Mouse (Mus musculus) intestine, embryonic 15.5 days (tissue): ENCODE data around the gene Zbed5. TPM values are rescaled to one million over a fixed set of nuclear protein-coding genes. Genes with fewer than 3 reads are reported as not detected.

Experiments used
- ATAC-seq: fragments of 200-750 bp; cut with Nextera tagmentation; 2 replicates; pipeline ENCODE4 v1.8.0; 2017; ENCODE audit warnings: moderate TSS enrichment, moderate library complexity
- H3K27ac ChIP-seq: fragments of 300-500 bp; sonication (generic); 2 replicates; pipeline ENCODE4 v1.5.1; 2015; ENCODE audit warnings: mild to moderate bottlenecking, inconsistent platforms
- H3K27me3 ChIP-seq: fragments of 300-500 bp; sonication (generic); replicated peaks from 2 replicates; pipeline ENCODE4 v1.6.1; 2015; ENCODE audit warnings: inconsistent platforms
- H3K36me3 ChIP-seq: fragments of 300-500 bp; sonication (generic); 2 replicates; pipeline ENCODE4 v1.6.1; 2015; ENCODE audit warnings: inconsistent platforms
- H3K4me1 ChIP-seq: fragments of 300-500 bp; sonication (generic); replicated peaks from 2 replicates; pipeline ENCODE4 v1.6.1; 2015; ENCODE audit warnings: inconsistent platforms
- H3K4me2 ChIP-seq: fragments of 300-500 bp; sonication (generic); replicated peaks from 2 replicates; pipeline ENCODE4 v1.6.1; 2015; ENCODE audit warnings: mild to moderate bottlenecking, inconsistent platforms
- H3K4me3 ChIP-seq: fragments of 300-500 bp; sonication (generic); replicated peaks from 2 replicates; pipeline ENCODE4 v1.5.1; 2015; ENCODE audit warnings: inconsistent platforms
- H3K9ac ChIP-seq: fragments of 300-500 bp; sonication (generic); 2 replicates; pipeline ENCODE4 v1.6.1; 2015; ENCODE audit warnings: inconsistent platforms
- H3K9me3 ChIP-seq: fragments of 300-500 bp; sonication (generic); 2 replicates; pipeline ENCODE4 v1.6.1; 2016; ENCODE audit warnings: inconsistent platforms
- WGBS: fragments of 180-500 bp; shearing (Covaris S2); methylation state at CpG from one replicate; pipeline ENCODE4 v1.1.7; 2015; 5-methylcytosine and 5-hydroxymethylcytosine counted together
- polyA plus RNA-seq: library from polyadenylated mRNA; unstranded; fragments of >200 nt; fragmentation: Nextera tagmentation; extraction: Ambion mirVana; gene quantifications from 2 replicates; pipeline ENCODE4 v1.2.1, GENCODE M21; 2015

Zbed5 gene
- polyA plus RNA-seq: 2.4 and 3.2 TPM in 2 replicates

GRCm38 (mm10) chr5:129895198-129896088 is at the start of gene Zbed5:
TSS of gene Zbed5 (plus strand) at chr5:129895723.
- no peak within 1 kb of the TSS for H3K27ac ChIP-seq
- H3K9ac ChIP-seq: peak within 1 kb of the TSS; percentile 54
- no peaks in the 10 kb centered on the region for H3K9me3 ChIP-seq
- WGBS: 2% methylated on average over 44 of the region's 44 CpGs
- H3K4me3 ChIP-seq: peak within 1 kb of the TSS; percentile 63
- ATAC-seq: peak; percentile 100
- no peaks in the 10 kb centered on the region for H3K27me3 ChIP-seq
- 0 out of 2 replicates have a peak, but pooled peaks cover 6% of the 10 kb centered on the region for H3K4me1 ChIP-seq
- peak within 1 kb of the TSS; percentile 89 for H3K4me2 ChIP-seq
- no peaks in the 10 kb centered on the region for H3K36me3 ChIP-seq

DNA sequence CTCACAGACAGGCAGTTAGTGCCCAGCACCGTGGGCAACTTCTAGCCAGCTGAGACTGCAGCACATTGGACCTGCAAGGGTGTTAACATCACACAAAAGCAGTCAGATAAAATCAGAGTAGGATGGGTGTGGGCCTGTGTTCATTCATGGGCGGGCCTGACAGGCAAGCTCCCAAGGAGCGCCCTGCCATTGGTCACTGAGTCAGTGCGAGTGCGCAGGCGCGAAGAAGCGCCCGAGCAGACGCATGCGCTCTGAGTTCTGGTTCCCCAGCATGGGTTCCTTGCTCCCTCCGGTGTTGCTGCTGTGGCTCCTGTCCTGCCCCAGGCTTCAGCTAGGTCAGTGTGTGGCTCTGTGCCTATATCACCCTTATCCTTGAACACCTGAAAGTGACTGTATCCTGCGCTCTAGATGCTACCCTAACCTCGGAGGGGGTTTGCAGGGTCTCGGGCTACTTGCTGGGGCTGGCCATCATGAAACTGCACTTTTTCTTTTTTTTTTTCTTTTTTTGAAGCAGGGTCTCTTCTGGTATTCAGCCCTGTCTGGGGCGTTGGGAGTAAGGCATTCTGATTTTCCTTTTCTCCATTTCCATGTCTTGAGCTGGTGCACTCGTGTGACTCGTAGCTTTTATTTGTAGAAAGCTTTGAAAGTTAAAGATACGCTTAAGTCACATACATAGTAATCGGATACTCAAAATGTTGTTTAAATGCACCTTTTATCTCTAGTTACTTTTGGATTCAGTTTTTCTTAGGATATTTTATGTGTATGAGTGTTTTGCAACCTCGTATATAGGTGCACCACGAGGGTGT is 48.6 kb upstream of the Zbed5 start, which contains the start of gene Sumf2:
Gene Sumf2 (plus strand): TSS at position 235 of the 806 bp plus-strand sequence.
- peaks cover 8% of the 10 kb centered on the region; the same call in 1 of the 2 replicates for H3K4me1 ChIP-seq
- H3K4me2 ChIP-seq: peak within 1 kb of the TSS; percentile 72
- H3K36me3 ChIP-seq: peaks cover 16% of the 10 kb centered on the region
- peak within 1 kb of the TSS; percentile 75 for H3K27ac ChIP-seq
- H3K4me3 ChIP-seq: peak within 1 kb of the TSS; percentile 70
- peak; percentile 100 for ATAC-seq
- no peaks in the 10 kb centered on the region for H3K27me3 ChIP-seq
- whole genome bisulfite sequencing: 7% methylated on average over 22 of the region's 22 CpGs
- peak within 1 kb of the TSS; percentile 80 for H3K9ac ChIP-seq
- no peaks in the 10 kb centered on the region for H3K9me3 ChIP-seq

- Histone ChIP-seq H3K4me1 (peaks cover 8% of the 10 kb centered on the region; the same call in 1 of the 2 replicates), H3K27ac (no peak overlapping the region), H3K27me3 (no peaks in the 10 kb centered on the region), H3K36me3 (peaks cover 16% of the 10 kb centered on the region), H3K9ac (peak overlapping the region; percentile 80), H3K4me3 (peak overlapping the region; percentile 70), H3K9me3 (no peaks in the 10 kb centered on the region), H3K4me2 (peak overlapping the region; percentile 72)
- WGBS: 37% methylated on average over 8 of the region's 8 CpGs
- peak; percentile 31; the same call in 1 of the 2 replicates for ATAC-seq
Measured at GRCm38 (mm10) chr5:129847558-129847820, 48.0 kb upstream of the Zbed5 start.

DNA sequence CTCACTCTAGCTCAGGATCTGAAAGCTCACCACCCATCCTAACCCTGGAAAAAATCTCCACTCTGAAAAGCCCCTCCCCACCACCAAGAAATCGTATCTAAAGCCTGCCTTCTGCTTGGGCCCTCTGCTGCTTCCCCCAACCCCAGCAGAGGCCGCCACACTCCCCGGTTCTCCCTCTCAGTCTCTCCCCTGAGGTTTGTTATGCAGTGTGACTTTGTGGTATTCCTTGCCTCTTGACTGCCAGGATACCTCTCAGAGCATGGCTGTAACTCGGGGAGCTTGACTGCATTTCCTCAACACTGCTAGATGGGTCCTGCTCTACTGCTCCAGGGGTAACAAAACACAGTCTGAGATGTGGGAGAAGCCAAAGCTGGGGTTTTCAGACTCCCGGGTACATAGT is 40.4 kb upstream of the Zbed5 start:
- Histone ChIP-seq H3K27ac (no peak overlapping the region), H3K4me3 (no peak overlapping the region), H3K9ac (no peak overlapping the region), H3K4me2 (no peak overlapping the region), H3K36me3 (peaks cover 18% of the 10 kb centered on the region), H3K9me3 (no peaks in the 10 kb centered on the region), H3K4me1 (no peaks in the 10 kb centered on the region), H3K27me3 (no peaks in the 10 kb centered on the region)
- no peak for ATAC-seq
- WGBS: 51% methylated on average over 5 of the region's 5 CpGs

GRCm38 (mm10) chr5:129856414-129856813 is 39.1 kb upstream of the Zbed5 start:
- Histone ChIP-seq H3K4me2 (no peak overlapping the region), H3K9me3 (no peaks in the 10 kb centered on the region), H3K9ac (no peak overlapping the region), H3K36me3 (peaks cover 18% of the 10 kb centered on the region), H3K4me1 (no peaks in the 10 kb centered on the region), H3K27ac (no peak overlapping the region), H3K4me3 (no peak overlapping the region), H3K27me3 (no peaks in the 10 kb centered on the region)
- ATAC-seq: no peak
- 93% methylated on average over 5 of the region's 5 CpGs for WGBS

DNA sequence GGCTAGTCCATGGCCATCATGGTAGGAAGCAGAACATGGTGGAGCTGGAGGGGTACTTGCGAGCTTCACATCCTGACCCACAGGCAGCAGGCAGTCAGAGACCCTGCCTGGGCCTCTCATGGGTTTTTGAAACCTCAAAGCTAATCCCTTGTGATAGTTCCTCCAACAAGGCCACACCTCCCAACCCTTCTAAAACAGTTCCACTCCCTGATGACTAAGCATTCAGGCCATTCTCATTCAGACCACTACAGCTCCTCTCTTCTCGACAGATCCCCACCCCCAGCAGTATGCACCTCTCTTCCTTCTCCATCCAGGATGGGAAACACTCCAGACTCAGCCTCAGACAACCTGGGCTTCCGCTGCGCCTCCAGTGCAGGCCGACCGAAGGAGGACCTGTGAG is 33.2 kb upstream of the Zbed5 start:
- Histone ChIP-seq H3K9ac (no peak overlapping the region), H3K4me2 (no peak overlapping the region), H3K4me3 (no peak overlapping the region), H3K27ac (no peak overlapping the region), H3K36me3 (peaks cover 14% of the 10 kb centered on the region), H3K27me3 (no peaks in the 10 kb centered on the region), H3K9me3 (no peaks in the 10 kb centered on the region), H3K4me1 (no peaks in the 10 kb centered on the region)
- 97% methylated on average over 6 of the region's 6 CpGs for WGBS
- ATAC-seq: no peak

DNA sequence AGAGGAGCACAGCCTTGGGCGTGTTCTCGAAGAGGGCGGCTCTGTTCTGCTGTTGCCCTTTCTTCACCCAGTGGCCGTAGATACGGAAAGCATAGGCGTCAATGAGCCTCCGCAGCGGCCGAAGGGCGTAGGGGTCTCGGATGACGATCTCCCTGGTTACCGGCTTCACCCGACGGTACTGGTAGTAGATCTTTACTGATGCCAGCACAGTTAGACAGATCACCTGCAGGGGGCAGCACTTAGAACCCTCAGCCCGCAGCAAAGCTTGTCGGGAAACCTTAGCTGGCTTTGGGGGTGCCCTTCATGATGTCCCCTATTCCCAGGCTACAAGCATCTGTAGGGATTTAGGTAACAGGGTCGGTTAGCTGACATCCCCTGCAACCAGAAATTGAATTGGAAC is 31.1 kb upstream of the Zbed5 start:
- 0 out of 2 replicates have a peak, but pooled peaks cover 8% of the 10 kb centered on the region for H3K36me3 ChIP-seq
- ATAC-seq: peak; percentile 15; the same call in 1 of the 2 replicates
- no peak overlapping the region for H3K4me3 ChIP-seq
- 0 out of 2 replicates have a peak overlapping the region, but pooled peaks have one; percentile 14 for H3K4me2 ChIP-seq
- H3K27me3 ChIP-seq: no peaks in the 10 kb centered on the region
- no peak overlapping the region for H3K27ac ChIP-seq
- 14% methylated on average over 18 of the region's 18 CpGs for WGBS
- no peaks in the 10 kb centered on the region for H3K9me3 ChIP-seq
- no peak overlapping the region for H3K9ac ChIP-seq
- H3K4me1 ChIP-seq: no peaks in the 10 kb centered on the region

- Histone ChIP-seq H3K36me3 (0 out of 2 replicates have a peak, but pooled peaks cover 7% of the 10 kb centered on the region), H3K27ac (no peak overlapping the region), H3K4me2 (no peak overlapping the region), H3K4me1 (no peaks in the 10 kb centered on the region), H3K27me3 (no peaks in the 10 kb centered on the region), H3K9me3 (no peaks in the 10 kb centered on the region), H3K9ac (no peak overlapping the region), H3K4me3 (no peak overlapping the region)
- 83% methylated on average over 12 of the region's 12 CpGs for WGBS
- ATAC-seq: no peak
Measured at GRCm38 (mm10) chr5:129865841-129866240, 29.7 kb upstream of the Zbed5 start.

- H3K27ac ChIP-seq: no peak overlapping the region
- H3K4me1 ChIP-seq: no peaks in the 10 kb centered on the region
- H3K27me3 ChIP-seq: no peaks in the 10 kb centered on the region
- no peak overlapping the region for H3K9ac ChIP-seq
- H3K4me2 ChIP-seq: no peak overlapping the region
- no peaks in the 10 kb centered on the region for H3K9me3 ChIP-seq
- H3K4me3 ChIP-seq: no peak overlapping the region
- ATAC-seq: no peak
- 86% methylated on average over 19 of the region's 19 CpGs for WGBS
- H3K36me3 ChIP-seq: no peaks in the 10 kb centered on the region
Measured at GRCm38 (mm10) chr5:129869238-129869995, 26.1 kb upstream of the Zbed5 start.

DNA sequence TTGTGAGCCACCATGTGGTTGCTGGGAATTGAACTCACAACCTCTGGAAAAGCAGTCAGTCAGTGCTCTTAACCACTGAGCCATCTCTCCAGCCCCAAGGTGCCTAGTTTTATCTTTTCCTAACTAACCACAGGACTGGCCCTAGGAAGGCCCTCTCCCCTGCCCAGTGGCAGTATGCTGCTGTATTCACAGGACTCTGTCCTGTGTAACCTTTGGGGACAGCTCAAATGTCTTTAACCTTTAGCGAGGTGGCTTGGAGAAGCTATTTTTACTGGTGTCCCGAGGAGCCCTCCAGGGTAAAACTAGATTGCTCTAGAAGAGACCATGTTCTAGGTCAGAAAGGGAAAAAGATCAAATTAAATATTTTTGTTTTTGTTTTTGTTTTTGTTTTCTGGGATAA is 24.3 kb upstream of the Zbed5 start:
- H3K27me3 ChIP-seq: no peaks in the 10 kb centered on the region
- H3K36me3 ChIP-seq: no peaks in the 10 kb centered on the region
- no peak overlapping the region for H3K4me3 ChIP-seq
- H3K9me3 ChIP-seq: no peaks in the 10 kb centered on the region
- no peaks in the 10 kb centered on the region for H3K4me1 ChIP-seq
- WGBS: 83% methylated on average over 2 of the region's 2 CpGs
- H3K9ac ChIP-seq: no peak overlapping the region
- ATAC-seq: no peak
- no peak overlapping the region for H3K4me2 ChIP-seq
- no peak overlapping the region for H3K27ac ChIP-seq

DNA sequence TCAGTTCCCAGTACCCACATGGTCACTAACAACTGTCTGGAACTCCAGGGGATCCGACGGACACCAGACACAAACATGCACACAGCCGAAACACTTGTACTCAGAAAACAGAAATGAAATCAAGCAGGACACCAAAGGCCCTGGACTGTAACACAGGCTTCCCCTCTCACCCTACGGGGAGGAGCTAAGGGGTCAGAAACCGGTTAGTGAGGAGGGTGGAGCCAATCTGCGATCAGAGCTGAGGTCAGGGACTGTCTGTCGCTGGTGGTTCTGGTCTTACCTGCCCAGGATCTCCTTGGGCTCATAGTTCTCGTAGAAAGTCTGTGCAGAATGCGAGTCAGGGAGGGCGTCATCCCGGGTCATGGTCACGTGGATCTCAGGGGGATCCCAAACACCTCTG is 21.6 kb upstream of the Zbed5 start:
- Histone ChIP-seq H3K27ac (no peak overlapping the region), H3K36me3 (no peaks in the 10 kb centered on the region), H3K4me2 (no peak overlapping the region), H3K4me1 (no peaks in the 10 kb centered on the region), H3K9me3 (no peaks in the 10 kb centered on the region), H3K9ac (no peak overlapping the region), H3K4me3 (no peak overlapping the region), H3K27me3 (no peaks in the 10 kb centered on the region)
- ATAC-seq: no peak
- WGBS: 81% methylated on average over 12 of the region's 12 CpGs

DNA sequence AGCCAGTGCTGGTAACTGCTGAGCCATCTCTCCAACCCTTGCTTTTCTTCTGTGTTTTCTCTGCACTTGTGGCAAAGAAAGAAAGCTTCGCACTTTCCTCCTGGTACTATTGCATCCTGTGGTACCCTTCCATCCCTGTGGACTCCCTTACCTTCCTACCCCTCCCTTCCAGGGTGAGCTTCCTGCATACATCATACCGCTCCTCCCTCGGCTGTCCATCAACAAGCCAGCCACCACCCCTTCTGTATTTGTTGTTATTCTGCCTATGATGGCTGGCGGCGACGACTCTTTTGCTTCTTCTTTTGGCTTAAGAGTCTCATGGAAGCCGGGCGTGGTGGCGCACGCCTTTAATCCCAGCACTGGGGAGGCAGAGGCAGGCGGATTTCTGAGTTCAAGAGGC is 20.4 kb upstream of the Zbed5 start:
- no peaks in the 10 kb centered on the region for H3K36me3 ChIP-seq
- no peaks in the 10 kb centered on the region for H3K9me3 ChIP-seq
- no peak overlapping the region for H3K9ac ChIP-seq
- H3K4me1 ChIP-seq: no peaks in the 10 kb centered on the region
- H3K27ac ChIP-seq: no peak overlapping the region
- no peak for ATAC-seq
- no peaks in the 10 kb centered on the region for H3K27me3 ChIP-seq
- H3K4me3 ChIP-seq: no peak overlapping the region
- 81% methylated on average over 11 of the region's 11 CpGs for WGBS
- H3K4me2 ChIP-seq: no peak overlapping the region
